ENCODE assay signal across 9 mouse cellular contexts in the genomic region with DNA sequence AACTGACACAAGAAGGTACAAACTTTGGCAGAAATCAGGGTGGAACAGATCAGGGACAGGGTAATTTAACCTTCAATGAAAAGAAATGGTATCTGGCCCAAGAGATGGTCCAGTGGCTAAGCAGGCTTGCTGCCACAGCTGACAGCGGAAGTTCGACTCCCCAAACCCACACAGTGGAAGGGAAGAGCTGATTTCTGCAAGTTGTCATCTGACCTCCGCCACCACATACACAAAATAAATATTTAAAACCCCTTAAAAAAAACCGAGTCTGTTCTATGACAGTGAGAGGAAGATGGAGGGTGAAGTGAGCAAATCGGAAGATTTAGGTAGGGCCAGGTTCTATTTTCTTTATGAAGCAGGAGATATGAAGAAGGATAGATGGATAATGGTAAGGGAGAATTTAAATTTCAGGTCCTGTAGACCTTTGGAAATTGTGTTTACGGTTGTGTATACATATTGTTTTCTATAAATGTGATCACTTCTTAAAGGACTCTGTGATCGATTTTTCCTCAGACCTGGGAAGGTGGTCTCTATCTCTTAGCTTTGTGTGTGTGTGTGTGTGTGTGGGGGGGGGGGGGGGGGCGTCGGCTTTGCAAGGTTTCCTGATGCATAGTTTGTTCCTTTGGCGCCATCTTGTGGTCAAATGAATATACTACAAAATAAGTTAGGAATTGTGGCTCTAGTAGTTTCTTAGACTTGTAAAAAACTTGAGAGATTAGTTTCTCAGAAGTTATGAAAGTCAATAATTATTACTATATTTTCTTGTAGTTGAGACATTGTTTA. TPM values are rescaled to one million over a fixed set of nuclear protein-coding genes. Genes with fewer than 3 reads are reported as not detected.
DNase-seq lines count a peak whose midpoint lies in the region; ATAC-seq lines count a peak whose summit lies in the region.
"Had no signal": no experiment of that assay in that cellular context is flagged by ENCODE, and none has a peak within 500 bp of the region (broad histone marks: within the 10 kb centered on the region; RNA-seq: fewer than 3 reads in every experiment).

No protein-coding gene starts in this region.

- no peaks in the 10 kb centered on the region for H3K9me3 ChIP-seq in forebrain, embryonic 13.5 days (replicated peaks)
- no peaks in the 10 kb centered on the region for H3K9me3 ChIP-seq in forebrain, embryonic 11.5 days (ENCODE audit: control insufficient read depth, low read length)
- no peaks in the 10 kb centered on the region for H3K9me3 ChIP-seq in midbrain, embryonic 11.5 days (ENCODE audit: control insufficient read depth, low read length)
- H3K9me3 ChIP-seq in midbrain, embryonic 16.5 days (replicated peaks; ENCODE audit: control insufficient read depth, low read length, poor library complexity, severe bottlenecking) = no peaks in the 10 kb centered on the region
- H3K9me3 ChIP-seq: heart, embryonic 15.5 days had no signal

- H3K4me2 ChIP-seq in forebrain, embryonic 13.5 days = no peak overlapping the region
- no peak overlapping the region for H3K4me2 ChIP-seq in forebrain, embryonic 11.5 days (ENCODE audit: low read depth, low read length, severe bottlenecking)
- H3K4me2 ChIP-seq in midbrain, embryonic 11.5 days = no peak overlapping the region
- H3K4me2 ChIP-seq in midbrain, embryonic 16.5 days (ENCODE audit: low read length) = no peak overlapping the region
- H3K4me2 ChIP-seq: heart, embryonic 15.5 days had no signal

- DNase-seq in forebrain, embryonic 11.5 days (ENCODE audit: low spot score) = no peak
- DNase-seq in midbrain, embryonic 11.5 days (ENCODE audit: low spot score, missing footprints) = peak; percentile 93
- peak; percentile 49 for DNase-seq in fibroblast of lung, adult 2 months (ENCODE audit: low read depth)
- DNase-seq in retina, postnatal 1 day = peak; percentile 73
- DNase-seq in frontal cortex, postnatal 25 days (ENCODE audit: low spot score in 2 of 2) = no peak
- no peak for DNase-seq in urinary bladder, adult 18-20 months (ENCODE audit: low spot score in 2 of 2)

- no peaks in the 10 kb centered on the region for H3K27me3 ChIP-seq in forebrain, embryonic 13.5 days
- H3K27me3 ChIP-seq in forebrain, embryonic 11.5 days (ENCODE audit: control insufficient read depth, insufficient read depth, low read length) = no peaks in the 10 kb centered on the region
- no peaks in the 10 kb centered on the region for H3K27me3 ChIP-seq in midbrain, embryonic 11.5 days (ENCODE audit: control insufficient read depth, insufficient read depth, low read length)
- no peaks in the 10 kb centered on the region for H3K27me3 ChIP-seq in midbrain, embryonic 16.5 days (ENCODE audit: control insufficient read depth, insufficient read depth, low read depth, low read length)
- H3K27me3 ChIP-seq: heart, embryonic 15.5 days had no signal

- 0 out of 2 replicates have a peak, but pooled peaks have one; percentile 37 for ATAC-seq in forebrain, embryonic 13.5 days
- no peak; the same call in 1 of the 2 replicates for ATAC-seq in forebrain, embryonic 11.5 days (replicated peaks; ENCODE audit: low FRiP score)
- ATAC-seq in midbrain, embryonic 11.5 days (ENCODE audit: low FRiP score) = no peak
- no peak for ATAC-seq in midbrain, embryonic 16.5 days

- H3K4me3 ChIP-seq in forebrain, embryonic 13.5 days = no peak overlapping the region
- H3K4me3 ChIP-seq in forebrain, embryonic 11.5 days (ENCODE audit: low read depth, low read length) = no peak overlapping the region
- no peak overlapping the region for H3K4me3 ChIP-seq in midbrain, embryonic 11.5 days (ENCODE audit: low read depth, low read length)
- no peak overlapping the region for H3K4me3 ChIP-seq in midbrain, embryonic 16.5 days (ENCODE audit: low read depth, low read length)
- H3K4me3 ChIP-seq: heart, embryonic 15.5 days had no signal

- H3K9ac ChIP-seq in forebrain, embryonic 13.5 days = no peak overlapping the region
- no peak overlapping the region for H3K9ac ChIP-seq in forebrain, embryonic 11.5 days (ENCODE audit: low read length)
- no peak overlapping the region for H3K9ac ChIP-seq in midbrain, embryonic 11.5 days (ENCODE audit: low read length)
- no peak overlapping the region for H3K9ac ChIP-seq in midbrain, embryonic 16.5 days (ENCODE audit: low read depth, low read length)
- H3K9ac ChIP-seq: heart, embryonic 15.5 days had no signal

- no peaks in the 10 kb centered on the region for H3K36me3 ChIP-seq in forebrain, embryonic 13.5 days (ENCODE audit: poor library complexity, severe bottlenecking)
- H3K36me3 ChIP-seq in forebrain, embryonic 11.5 days (ENCODE audit: control insufficient read depth, insufficient read depth, low read length) = no peaks in the 10 kb centered on the region
- H3K36me3 ChIP-seq in midbrain, embryonic 11.5 days (ENCODE audit: control insufficient read depth, insufficient read depth, low read length) = no peaks in the 10 kb centered on the region
- H3K36me3 ChIP-seq in midbrain, embryonic 16.5 days (ENCODE audit: control insufficient read depth, insufficient read depth, low read length) = no peaks in the 10 kb centered on the region
- H3K36me3 ChIP-seq: heart, embryonic 15.5 days had no signal

- peaks cover 6% of the 10 kb centered on the region; the same call in 1 of the 2 replicates for H3K4me1 ChIP-seq in forebrain, embryonic 13.5 days
- no peaks in the 10 kb centered on the region for H3K4me1 ChIP-seq in forebrain, embryonic 11.5 days (replicated peaks; ENCODE audit: control insufficient read depth, insufficient read depth, low read length)
- no peaks in the 10 kb centered on the region for H3K4me1 ChIP-seq in midbrain, embryonic 11.5 days (ENCODE audit: control insufficient read depth, insufficient read depth, low read length)
- H3K4me1 ChIP-seq in midbrain, embryonic 16.5 days (ENCODE audit: control insufficient read depth, insufficient read depth, low read length) = peaks cover 4% of the 10 kb centered on the region; the same call in 1 of the 2 replicates

- H3K27ac ChIP-seq in forebrain, embryonic 13.5 days = no peak overlapping the region
- H3K27ac ChIP-seq in forebrain, embryonic 11.5 days (ENCODE audit: low read depth, low read length) = no peak overlapping the region
- no peak overlapping the region for H3K27ac ChIP-seq in midbrain, embryonic 11.5 days (ENCODE audit: low read depth, low read length)
- H3K27ac ChIP-seq in midbrain, embryonic 16.5 days (ENCODE audit: low read length) = no peak overlapping the region
- H3K27ac ChIP-seq: heart, embryonic 15.5 days had no signal

- 48% methylated on average over 10 of the region's 10 CpGs for WGBS in forebrain, embryonic 13.5 days
- 48% methylated on average over 10 of the region's 10 CpGs for WGBS in forebrain, embryonic 11.5 days
- 48% methylated on average over 10 of the region's 10 CpGs for WGBS in midbrain, embryonic 11.5 days
- 45% methylated on average over 10 of the region's 10 CpGs for WGBS in midbrain, embryonic 16.5 days

RNA-seq across cellular contexts. Expression of a gene that starts 6.1 kb away (rescaled TPM):
- polyA plus RNA-seq in forebrain, embryonic 13.5 days (2015; fragmentation: Nextera tagmentation; extraction: Ambion mirVana) = 0.17 and 0.23 TPM in 2 replicates
- polyA plus RNA-seq in forebrain, embryonic 11.5 days (2014; fragmentation: Nextera tagmentation; extraction: Ambion mirVana) = 0.04 and 0.08 TPM in 2 replicates
- 0.04 and 0.05 TPM in 2 replicates for polyA plus RNA-seq in midbrain, embryonic 11.5 days (2014; fragmentation: Nextera tagmentation; extraction: Ambion mirVana)
- polyA plus RNA-seq in midbrain, embryonic 16.5 days (2015; fragmentation: Nextera tagmentation; extraction: Ambion mirVana) = 0.32 and 0.36 TPM in 2 replicates

RNA-seq across cellular contexts. Expression of a gene that starts 20.6 kb away (rescaled TPM):
- 141 and 146 TPM in 2 replicates for polyA plus RNA-seq in forebrain, embryonic 13.5 days (2015; fragmentation: Nextera tagmentation; extraction: Ambion mirVana)
- polyA plus RNA-seq in forebrain, embryonic 11.5 days (2014; fragmentation: Nextera tagmentation; extraction: Ambion mirVana) = 146 and 158 TPM in 2 replicates
- polyA plus RNA-seq in midbrain, embryonic 11.5 days (2014; fragmentation: Nextera tagmentation; extraction: Ambion mirVana) = 172 and 175 TPM in 2 replicates
- polyA plus RNA-seq in midbrain, embryonic 16.5 days (2015; fragmentation: Nextera tagmentation; extraction: Ambion mirVana) = 127 and 133 TPM in 2 replicates

Comparison
In these comparisons a context has a peak if more than half of its experiments do, and no peak if none do; other contexts are left out.
1. DNase-seq: peak in midbrain, embryonic 11.5 days (single experiment), fibroblast of lung, adult 2 months (single experiment) and retina, postnatal 1 day (single experiment); none in forebrain, embryonic 11.5 days (single experiment), frontal cortex, postnatal 25 days (0 of 2) and urinary bladder, adult 18-20 months (0 of 2).